ENCODE assay signal across 8 mouse cellular contexts in genomic region chr4:116077240-116078095, GRCm38 (mm10). TPM values are rescaled to one million over a fixed set of nuclear protein-coding genes. Genes with fewer than 3 reads are reported as not detected.
A peak's percentile ranks its signal among the peaks of the same experiment; 100 is the strongest.
DNase-seq lines count a peak whose midpoint lies in the region; ATAC-seq lines count a peak whose summit lies in the region.

No protein-coding gene starts in this region.

- peak overlapping the region; percentile 95 for H3K4me3 ChIP-seq in megakaryocyte, embryonic 14.5 days (replicated peaks)
- peak overlapping the region; percentile 99 for H3K4me3 ChIP-seq in hindbrain, embryonic 11.5 days (ENCODE audit: low read depth, low read length)
- peak overlapping the region; percentile 96 for H3K4me3 ChIP-seq in liver, embryonic 16.5 days (ENCODE audit: low read depth, low read length)

- no peak for ATAC-seq in megakaryocyte, adult 5-6 weeks (ENCODE audit: poor library complexity, severe bottlenecking)
- no peak for ATAC-seq in hindbrain, embryonic 11.5 days (ENCODE audit: low FRiP score)
- no peak for ATAC-seq in liver, embryonic 16.5 days (ENCODE audit: low read depth)
- ATAC-seq in activated CD4-positive, CD25-positive, alpha-beta regulatory T cell, adult 4 months: no peak

- peaks cover 34% of the 10 kb centered on the region for H3K36me3 ChIP-seq in megakaryocyte, embryonic 14.5 days (replicated peaks; ENCODE audit: low read length)
- H3K36me3 ChIP-seq in hindbrain, embryonic 11.5 days (ENCODE audit: control insufficient read depth, insufficient read depth, low read length): 0 out of 2 replicates have a peak, but pooled peaks cover 4% of the 10 kb centered on the region
- peaks cover 10% of the 10 kb centered on the region for H3K36me3 ChIP-seq in liver, embryonic 16.5 days (ENCODE audit: control insufficient read depth, insufficient read depth)

- no peaks in the 10 kb centered on the region for H3K9me3 ChIP-seq in megakaryocyte, embryonic 14.5 days
- no peaks in the 10 kb centered on the region for H3K9me3 ChIP-seq in hindbrain, embryonic 11.5 days (ENCODE audit: control insufficient read depth, low read length)
- H3K9me3 ChIP-seq in liver, embryonic 16.5 days (replicated peaks; ENCODE audit: control insufficient read depth, low read length): no peaks in the 10 kb centered on the region

- H3K4me2 ChIP-seq in hindbrain, embryonic 11.5 days (replicated peaks; ENCODE audit: low read depth, low read length): peak overlapping the region; percentile 86
- peak overlapping the region; percentile 83 for H3K4me2 ChIP-seq in liver, embryonic 16.5 days (ENCODE audit: low read depth, low read length)

- WGBS in hindbrain, embryonic 11.5 days: 65% methylated on average over 3 of the region's 3 CpGs
- 42% methylated on average over 3 of the region's 3 CpGs for WGBS in liver, embryonic 16.5 days (ENCODE audit: insufficient replicate concordance)

- peak; percentile 45 for DNase-seq in c-Kit-positive CD71-positive TER-119-positive erythroid progenitor cells, embryonic 14.5 days (ENCODE audit: low spot score)
- no peak for DNase-seq in hindbrain, embryonic 11.5 days (ENCODE audit: low spot score)
- no peak for DNase-seq in left cerebral cortex, adult 8-10 months (ENCODE audit: low spot score in 2 of 2)
- DNase-seq in spleen, postnatal 14 days (ENCODE audit: low spot score in 2 of 2): no peak

- peaks cover 49% of the 10 kb centered on the region for H3K4me1 ChIP-seq in megakaryocyte, embryonic 14.5 days
- H3K4me1 ChIP-seq in hindbrain, embryonic 11.5 days (replicated peaks; ENCODE audit: control insufficient read depth, insufficient read depth, low read length): peaks cover 9% of the 10 kb centered on the region
- H3K4me1 ChIP-seq in liver, embryonic 16.5 days (ENCODE audit: control insufficient read depth, low read depth, low read length): peaks cover 21% of the 10 kb centered on the region

- no peaks in the 10 kb centered on the region for H3K27me3 ChIP-seq in megakaryocyte, embryonic 14.5 days (replicated peaks)
- no peaks in the 10 kb centered on the region for H3K27me3 ChIP-seq in hindbrain, embryonic 11.5 days (ENCODE audit: control insufficient read depth, insufficient read depth, low read length)
- H3K27me3 ChIP-seq in liver, embryonic 16.5 days (ENCODE audit: control insufficient read depth, insufficient read depth, low read depth, low read length): no peaks in the 10 kb centered on the region

- H3K27ac ChIP-seq in hindbrain, embryonic 11.5 days (ENCODE audit: low read depth, low read length): no peak overlapping the region
- H3K27ac ChIP-seq in liver, embryonic 16.5 days (ENCODE audit: low read length): peak overlapping the region; percentile 94; the same call in 1 of the 2 replicates

- H3K9ac ChIP-seq in hindbrain, embryonic 11.5 days (ENCODE audit: low read depth, low read length): peak overlapping the region; percentile 98
- H3K9ac ChIP-seq in liver, embryonic 16.5 days (ENCODE audit: low read depth, low read length): peak overlapping the region; percentile 97

RNA-seq across cellular contexts. Expression of gene Lrrc41, which starts 2.4 kb away (rescaled TPM):
- 13.4 and 17.7 TPM in 2 replicates for polyA plus RNA-seq in megakaryocyte, embryonic 14.5 days (2012; ENCODE audit: insufficient read depth, low replicate concordance)
- total RNA-seq in megakaryocyte, adult 5-6 weeks (2015): 14.3 and 15.1 TPM in 2 replicates
- total RNA-seq in megakaryocyte, adult 5-6 weeks (2017): 9.9 and 16.3 TPM in 2 replicates
- polyA plus RNA-seq in hindbrain, embryonic 11.5 days (2014; fragmentation: Nextera tagmentation; extraction: Ambion mirVana): 65.5 and 72.3 TPM in 2 replicates
- polyA plus RNA-seq in liver, embryonic 16.5 days (2015; fragmentation: Nextera tagmentation; extraction: Ambion mirVana): 24.3 and 26.1 TPM in 2 replicates
- total RNA-seq in left cerebral cortex, adult 8-10 months (2022): 10 to 100 TPM; 45.2 to 53.2 (median 50.0) TPM
- 10 to 100 TPM; 17.5 to 17.9 TPM for polyA plus RNA-seq in activated CD4-positive, CD25-positive, alpha-beta regulatory T cell, adult 4 months (2017; shearing (Covaris generic))

RNA-seq across cellular contexts. Expression of gene Uqcrh, which starts 2.6 kb away (rescaled TPM):
- polyA plus RNA-seq in megakaryocyte, embryonic 14.5 days (2012; ENCODE audit: insufficient read depth, low replicate concordance): 24.7 and 73.9 TPM in 2 replicates
- 465 and 482 TPM in 2 replicates for total RNA-seq in megakaryocyte, adult 5-6 weeks (2015)
- 334 and 347 TPM in 2 replicates for total RNA-seq in megakaryocyte, adult 5-6 weeks (2017)
- polyA plus RNA-seq in hindbrain, embryonic 11.5 days (2014; fragmentation: Nextera tagmentation; extraction: Ambion mirVana): 413 and 425 TPM in 2 replicates
- polyA plus RNA-seq in liver, embryonic 16.5 days (2015; fragmentation: Nextera tagmentation; extraction: Ambion mirVana): 296 and 326 TPM in 2 replicates
- total RNA-seq in left cerebral cortex, adult 8-10 months (2022): 100 to 1,000 TPM; 402 to 442 (median 412) TPM
- polyA plus RNA-seq in activated CD4-positive, CD25-positive, alpha-beta regulatory T cell, adult 4 months (2017; shearing (Covaris generic)): 1,000 to 10,000 TPM in 1 of 2 experiments, 100 to 1,000 TPM in 1; 979 to 1,004 TPM

RNA-seq across cellular contexts. Expression of gene Nsun4, which starts 23.8 kb away (rescaled TPM):
- polyA plus RNA-seq in megakaryocyte, embryonic 14.5 days (2012; ENCODE audit: insufficient read depth, low replicate concordance): 0.27 TPM in 1 of 2 replicates, not detected in the other
- total RNA-seq in megakaryocyte, adult 5-6 weeks (2015): 9.6 and 10.4 TPM in 2 replicates
- 7.9 and 14.0 TPM in 2 replicates for total RNA-seq in megakaryocyte, adult 5-6 weeks (2017)
- 19.3 and 20.7 TPM in 2 replicates for polyA plus RNA-seq in hindbrain, embryonic 11.5 days (2014; fragmentation: Nextera tagmentation; extraction: Ambion mirVana)
- polyA plus RNA-seq in liver, embryonic 16.5 days (2015; fragmentation: Nextera tagmentation; extraction: Ambion mirVana): 8.6 and 8.9 TPM in 2 replicates
- total RNA-seq in left cerebral cortex, adult 8-10 months (2022): 10 to 100 TPM in 2 of 4 experiments, 1 to 10 TPM in 2; 9.0 to 11.5 (median 10.6) TPM
- 10 to 100 TPM; 21.7 to 26.9 TPM for polyA plus RNA-seq in activated CD4-positive, CD25-positive, alpha-beta regulatory T cell, adult 4 months (2017; shearing (Covaris generic))

RNA-seq across cellular contexts. Expression of gene Rad54l, which starts 46.0 kb away (rescaled TPM):
- 0.75 TPM in 1 of 2 replicates, not detected in the other for polyA plus RNA-seq in megakaryocyte, embryonic 14.5 days (2012; ENCODE audit: insufficient read depth, low replicate concordance)
- total RNA-seq in megakaryocyte, adult 5-6 weeks (2015): 16.6 and 18.7 TPM in 2 replicates
- 15.4 and 19.1 TPM in 2 replicates for total RNA-seq in megakaryocyte, adult 5-6 weeks (2017)
- 42.1 and 46.9 TPM in 2 replicates for polyA plus RNA-seq in hindbrain, embryonic 11.5 days (2014; fragmentation: Nextera tagmentation; extraction: Ambion mirVana)
- polyA plus RNA-seq in liver, embryonic 16.5 days (2015; fragmentation: Nextera tagmentation; extraction: Ambion mirVana): 23.1 and 23.7 TPM in 2 replicates
- 1 to 10 TPM in 3 of 4 experiments, under 1 TPM in 1; 0.70 to 1.2 (median 1.1) TPM for total RNA-seq in left cerebral cortex, adult 8-10 months (2022)
- 10 to 100 TPM; 10.2 to 11.8 TPM for polyA plus RNA-seq in activated CD4-positive, CD25-positive, alpha-beta regulatory T cell, adult 4 months (2017; shearing (Covaris generic))

RNA-seq across cellular contexts. Expression of gene Pomgnt1, which starts 46.2 kb away (rescaled TPM):
- 1.0 and 6.1 TPM in 2 replicates for polyA plus RNA-seq in megakaryocyte, embryonic 14.5 days (2012; ENCODE audit: insufficient read depth, low replicate concordance)
- total RNA-seq in megakaryocyte, adult 5-6 weeks (2015): 3.3 and 6.7 TPM in 2 replicates
- 7.3 and 9.3 TPM in 2 replicates for total RNA-seq in megakaryocyte, adult 5-6 weeks (2017)
- 49.0 and 52.3 TPM in 2 replicates for polyA plus RNA-seq in hindbrain, embryonic 11.5 days (2014; fragmentation: Nextera tagmentation; extraction: Ambion mirVana)
- 10.4 and 11.8 TPM in 2 replicates for polyA plus RNA-seq in liver, embryonic 16.5 days (2015; fragmentation: Nextera tagmentation; extraction: Ambion mirVana)
- total RNA-seq in left cerebral cortex, adult 8-10 months (2022): 10 to 100 TPM; 78.4 to 93.2 (median 82.4) TPM
- polyA plus RNA-seq in activated CD4-positive, CD25-positive, alpha-beta regulatory T cell, adult 4 months (2017; shearing (Covaris generic)): 1 to 10 TPM; 6.0 to 8.2 TPM
